Mouse (Mus musculus) 3134 (cell line): ENCODE data around the gene Tedc1.
A peak's percentile ranks its signal among the peaks of the same experiment; 100 is the strongest.
"Not testable (repeated sequence)": the region's sequence is repeated elsewhere in the genome, so short reads cannot be mapped to it uniquely, and the experiment has no call there.

Source experiments
- DNase-seq: peaks from one replicate; pipeline ENCODE4 v3.0.0-alpha.2; 2011; ENCODE audit warnings: low spot score; ENCODE audit not compliant: insufficient read length; ENCODE audit errors: extremely low read depth

Tedc1 gene

GRCm38 (mm10) chr12:113193423-113193822 is 37.2 kb downstream of the Tedc1 start:
- DNase-seq: no peak

GRCm38 (mm10) chr12:113199132-113199531 is 42.9 kb downstream of the Tedc1 start:
- DNase-seq: not testable (repeated sequence)

- DNase-seq: peak; percentile 39
These were observed 45.1 kb downstream of the Tedc1 start for GRCm38 (mm10) chr12:113201301-113201700.

GRCm38 (mm10) chr12:113202008-113202407 is 45.8 kb downstream of the Tedc1 start:
- DNase-seq: no peak

GRCm38 (mm10) chr12:113203522-113203921 is 47.3 kb downstream of the Tedc1 start:
- DNase-seq: no peak

- DNase-seq: no peak
These were observed 49.2 kb downstream of the Tedc1 start for GRCm38 (mm10) chr12:113205251-113205942.

- DNase-seq: no peak
These were observed 51.5 kb downstream of the Tedc1 start for GRCm38 (mm10) chr12:113207737-113208136.

GRCm38 (mm10) chr12:113210586-113211378 is 54.6 kb downstream of the Tedc1 start:
- peak; percentile 56 for DNase-seq

GRCm38 (mm10) chr12:113211772-113212171 is 55.6 kb downstream of the Tedc1 start:
- DNase-seq: no peak

- no peak for DNase-seq
These were observed 56.2 kb downstream of the Tedc1 start for GRCm38 (mm10) chr12:113212326-113212924.

- no peak for DNase-seq
These were observed 57.0 kb downstream of the Tedc1 start for GRCm38 (mm10) chr12:113213226-113213625.

- no peak for DNase-seq
These were observed 58.0 kb downstream of the Tedc1 start for GRCm38 (mm10) chr12:113214072-113214808.

GRCm38 (mm10) chr12:113214972-113215666 is 58.9 kb downstream of the Tedc1 start:
- DNase-seq: no peak
